Mouse (Mus musculus) myocyte (in vitro differentiated cells): ENCODE results near the gene Atp6v1fnb. TPM values are rescaled to one million over a fixed set of nuclear protein-coding genes. Genes with fewer than 3 reads are reported as not detected.

Experiments used
- H3K27me3 ChIP-seq: one replicate; pipeline ENCODE4 v1.6.1; 2011; ENCODE audit not compliant: control insufficient read depth, insufficient read depth, insufficient read length
- H3K36me3 ChIP-seq: one replicate; pipeline ENCODE4 v1.6.1; 2011; ENCODE audit not compliant: control insufficient read depth, insufficient read depth
- H3K4me2 ChIP-seq: one replicate; pipeline ENCODE4 v1.6.1; 2011; ENCODE audit warnings: low read depth, control low read depth
- H3K4me3 ChIP-seq: one replicate; pipeline ENCODE4 v1.5.1; 2011; ENCODE audit warnings: mild to moderate bottlenecking, control low read depth, moderate library complexity
- H3K79me2 ChIP-seq: one replicate; pipeline ENCODE4 v1.6.1; 2011; ENCODE audit not compliant: control insufficient read depth, insufficient read depth
- H3ac ChIP-seq: one replicate; pipeline ENCODE4 v1.6.1; 2011; ENCODE audit not compliant: control insufficient read depth, insufficient read length
- CEBPB ChIP-seq: IDR thresholded peaks from 2 replicates; pipeline ENCODE4 v1.6.1; 2011; ENCODE audit warnings: mild to moderate bottlenecking, moderate library complexity; ENCODE audit not compliant: poor library complexity, insufficient read depth, severe bottlenecking
- E2F4 ChIP-seq: IDR thresholded peaks from one replicate; pipeline ENCODE4 v1.6.1; 2011; ENCODE audit warnings: mild to moderate bottlenecking, control low read depth, moderate library complexity; ENCODE audit not compliant: insufficient read depth
- MAX ChIP-seq: IDR thresholded peaks from one replicate; pipeline ENCODE4 v1.6.1; 2011; ENCODE audit warnings: low read depth, mild to moderate bottlenecking, control low read depth
- MYOD1 ChIP-seq, 3 experiments: IDR thresholded peaks; one replicate each; pipeline ENCODE4 v1.6.1; 2011; ENCODE audit warnings: control low read depth in 2 of 3, low read depth in 2 of 3, mild to moderate bottlenecking in 2 of 3, moderate library complexity in 1 of 3; ENCODE audit not compliant: insufficient read length in 2 of 3, control insufficient read depth in 1 of 3
- MYOG ChIP-seq, 3 experiments: IDR thresholded peaks; one replicate each; pipeline ENCODE4 v1.6.1; 2011; ENCODE audit warnings: control low read depth in 2 of 3, low read depth in 2 of 3, mild to moderate bottlenecking in 2 of 3; ENCODE audit not compliant: insufficient read length in 2 of 3, control insufficient read depth in 1 of 3, insufficient read depth in 1 of 3
- POLR2A ChIP-seq: IDR thresholded peaks from one replicate; pipeline ENCODE4 v1.6.1; 2011; ENCODE audit warnings: low read depth, mild to moderate bottlenecking, control low read depth, moderate library complexity; ENCODE audit not compliant: insufficient read length
- POLR2AphosphoS2 ChIP-seq: IDR thresholded peaks from one replicate; pipeline ENCODE4 v1.6.1; 2011; ENCODE audit warnings: low read depth, control low read depth; ENCODE audit not compliant: insufficient read length
- REST ChIP-seq: IDR thresholded peaks from one replicate; pipeline ENCODE4 v1.6.1; 2011; ENCODE audit warnings: mild to moderate bottlenecking, control low read depth, moderate library complexity; ENCODE audit not compliant: insufficient read depth, insufficient read length
- SRF ChIP-seq: IDR thresholded peaks from one replicate; pipeline ENCODE4 v1.6.1; 2011; ENCODE audit warnings: low read depth; ENCODE audit not compliant: control insufficient read depth, insufficient read length
- TCF12 ChIP-seq: IDR thresholded peaks from one replicate; pipeline ENCODE4 v1.6.1; 2011; ENCODE audit warnings: mild to moderate bottlenecking, control low read depth; ENCODE audit not compliant: poor library complexity, insufficient read depth, severe bottlenecking
- TCF3 ChIP-seq: IDR thresholded peaks from one replicate; pipeline ENCODE4 v1.6.1; 2011; ENCODE audit warnings: low read depth, control low read depth; ENCODE audit not compliant: insufficient read length
- USF1 ChIP-seq: IDR thresholded peaks from one replicate; pipeline ENCODE4 v1.6.1; 2011; ENCODE audit warnings: low read depth, mild to moderate bottlenecking, control low read depth, moderate library complexity
- polyA plus RNA-seq: library from polyadenylated mRNA; unstranded; fragments of >200 nt; fragmentation: generic; extraction: Trizol; gene quantifications from one replicate; pipeline ENCODE4 v1.2.1, GENCODE M21; 2012; ENCODE audit warnings: missing spikeins

Gene Atp6v1fnb
- polyA plus RNA-seq, 1 experiment = not detected

DNA sequence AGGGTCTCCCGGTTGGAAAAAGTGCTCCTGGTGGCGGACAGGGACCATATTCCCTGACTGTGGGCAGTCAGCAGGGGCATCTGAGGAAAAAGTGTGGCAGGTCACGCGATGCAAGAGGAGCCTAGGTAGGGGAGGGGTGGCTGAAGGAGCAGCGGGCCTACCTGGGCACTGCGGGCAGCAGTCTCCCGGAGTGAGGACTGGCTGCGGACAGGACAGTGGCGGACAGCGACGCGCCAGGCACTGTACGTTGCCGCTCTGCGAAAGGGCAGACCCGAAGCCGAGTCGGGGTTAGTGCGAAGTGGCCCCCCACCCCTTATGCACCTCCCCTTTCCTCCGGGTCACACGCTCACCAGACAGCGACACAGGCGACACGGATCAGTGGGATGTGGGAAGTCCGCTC is 25.0 kb downstream of the Atp6v1fnb start:
- no peak overlapping the region for H3ac ChIP-seq
- no peak overlapping the region for H3K4me2 ChIP-seq
- TF ChIP-seq MAX (no peak), SRF (no peak), MYOG (IDR thresholded peaks at IDR 0.05; ENCODE audit: control insufficient read depth in 1 of 3, insufficient read depth in 1 of 3, insufficient read length in 2 of 3, low read depth in 2 of 3) (no peak), TCF3 (no peak), USF1 (no peak), REST (no peak), E2F4 (no peak), MYOD1 (IDR thresholded peaks at IDR 0.05; ENCODE audit: control insufficient read depth in 1 of 3, insufficient read length in 2 of 3, low read depth in 2 of 3) (no peak), POLR2AphosphoS2 (no peak), TCF12 (no peak), POLR2A (no peak), CEBPB (no peak)
- H3K79me2 ChIP-seq = no peaks in the 10 kb centered on the region
- no peak overlapping the region for H3K4me3 ChIP-seq
- H3K36me3 ChIP-seq = no peaks in the 10 kb centered on the region
- peaks cover 28% of the 10 kb centered on the region for H3K27me3 ChIP-seq

DNA sequence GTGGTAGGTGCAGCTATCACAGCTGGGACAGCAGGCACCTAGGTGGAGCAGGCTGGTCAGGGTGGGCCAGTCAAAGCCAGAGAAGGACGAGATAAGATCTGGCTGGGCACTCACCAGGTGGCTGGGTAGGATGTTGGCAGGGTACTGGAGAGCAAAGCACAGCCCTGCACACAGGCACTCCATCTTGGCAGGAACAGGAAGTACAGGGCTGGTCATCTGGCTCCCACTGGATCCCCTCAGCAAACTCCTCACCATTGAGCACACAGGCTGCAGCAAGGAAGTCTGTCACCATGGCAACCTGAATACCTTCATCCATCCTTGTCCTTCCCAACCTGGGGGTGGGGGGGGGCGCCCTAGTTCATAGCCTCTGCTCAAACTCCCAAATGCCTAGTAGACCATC is 26.6 kb downstream of the Atp6v1fnb start:
- H3K4me2 ChIP-seq = no peak overlapping the region
- TF ChIP-seq E2F4 (no peak), REST (no peak), USF1 (no peak), SRF (no peak), POLR2A (no peak), MYOD1 (IDR thresholded peaks at IDR 0.05; ENCODE audit: control insufficient read depth in 1 of 3, insufficient read length in 2 of 3, low read depth in 2 of 3) (no peak), CEBPB (no peak)
- peaks cover 37% of the 10 kb centered on the region for H3K27me3 ChIP-seq
- H3K4me3 ChIP-seq = no peak overlapping the region
- no peak overlapping the region for H3ac ChIP-seq
- no peaks in the 10 kb centered on the region for H3K36me3 ChIP-seq
- no peaks in the 10 kb centered on the region for H3K79me2 ChIP-seq

DNA sequence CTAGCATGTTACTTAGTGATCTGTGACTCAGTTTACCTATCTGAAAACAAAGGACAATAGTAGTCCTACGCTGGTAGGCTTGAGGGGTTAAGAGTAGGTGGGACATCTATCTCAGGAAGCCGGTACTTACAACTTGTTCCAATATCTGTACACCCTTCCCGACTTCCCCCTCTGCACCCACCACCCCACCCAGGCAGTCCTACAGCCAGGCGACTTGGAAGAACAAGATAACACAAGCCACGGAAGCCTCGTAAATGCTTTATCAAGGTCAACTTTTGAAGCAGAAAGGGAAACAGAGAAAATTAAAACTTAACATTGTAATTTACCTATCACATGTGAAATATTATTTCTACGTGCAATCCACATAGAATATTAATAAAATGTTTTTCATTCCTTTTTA is 28.9 kb downstream of the Atp6v1fnb start:
- no peak for TF ChIP-seq CEBPB
- no peak for TF ChIP-seq MYOD1 (IDR thresholded peaks at IDR 0.05; ENCODE audit: control insufficient read depth in 1 of 3, insufficient read length in 2 of 3, low read depth in 2 of 3)
- TF ChIP-seq TCF12 = no peak
- no peaks in the 10 kb centered on the region for H3K36me3 ChIP-seq
- H3K27me3 ChIP-seq = peaks cover 52% of the 10 kb centered on the region

DNA sequence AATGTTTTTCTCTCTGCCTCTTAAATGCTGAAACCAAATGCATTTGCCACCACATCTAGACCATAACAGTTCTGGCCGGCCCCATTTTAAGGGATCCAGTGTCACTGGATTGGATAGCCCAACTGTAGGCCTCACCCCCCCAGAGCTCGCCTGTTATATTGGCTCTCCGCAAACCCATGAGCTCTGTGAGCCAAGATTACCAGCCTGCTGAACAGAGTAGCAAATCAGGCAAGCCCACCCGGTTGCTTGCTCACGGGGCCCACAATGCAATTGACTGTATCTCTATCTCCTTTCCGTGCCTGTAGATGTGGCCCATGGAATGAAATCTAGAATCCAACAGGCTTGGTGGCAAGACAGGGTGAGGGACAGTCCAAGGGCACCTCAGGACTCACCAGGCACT is 29.6 kb downstream of the Atp6v1fnb start:
- Histone ChIP-seq H3K79me2 (no peaks in the 10 kb centered on the region), H3K36me3 (no peaks in the 10 kb centered on the region), H3K4me2 (no peak overlapping the region), H3ac (no peak overlapping the region), H3K27me3 (peaks cover 53% of the 10 kb centered on the region), H3K4me3 (no peak overlapping the region)
- TF ChIP-seq SRF (no peak), MYOD1 (IDR thresholded peaks at IDR 0.05; ENCODE audit: control insufficient read depth in 1 of 3, insufficient read length in 2 of 3, low read depth in 2 of 3) (no peak), POLR2A (no peak), CEBPB (no peak), TCF12 (no peak), MAX (no peak), TCF3 (no peak), POLR2AphosphoS2 (no peak), MYOG (IDR thresholded peaks at IDR 0.05; ENCODE audit: control insufficient read depth in 1 of 3, insufficient read depth in 1 of 3, insufficient read length in 2 of 3, low read depth in 2 of 3) (no peak), REST (no peak), E2F4 (no peak), USF1 (no peak)

More for the DNA sequence above, 28.9 kb downstream of the Atp6v1fnb start:
- Histone ChIP-seq H3K79me2 (no peaks in the 10 kb centered on the region), H3K4me2 (no peak overlapping the region), H3K4me3 (no peak overlapping the region), H3ac (no peak overlapping the region)

DNA sequence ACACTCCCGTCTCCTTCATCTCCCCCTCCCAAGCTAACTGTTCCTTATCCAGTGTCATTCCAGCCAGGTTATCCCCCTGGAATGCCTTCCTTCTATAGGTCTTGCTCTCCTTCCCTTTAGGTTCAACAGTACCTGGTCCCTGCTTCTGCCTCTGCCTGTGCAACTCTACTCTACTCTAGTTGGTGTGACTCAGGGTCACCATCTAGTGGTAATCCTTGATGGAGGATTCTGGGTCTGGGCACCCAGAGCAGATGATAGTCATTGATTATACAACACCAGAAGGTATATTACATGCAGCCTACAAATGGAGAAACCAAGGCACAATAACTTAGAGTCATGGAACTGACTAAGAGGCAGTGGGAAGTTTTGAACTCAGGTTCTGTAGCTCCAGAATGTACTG is 30.4 kb downstream of the Atp6v1fnb start:
- Histone ChIP-seq H3K4me3 (no peak overlapping the region), H3K4me2 (no peak overlapping the region), H3K36me3 (no peaks in the 10 kb centered on the region), H3ac (no peak overlapping the region), H3K27me3 (peaks cover 53% of the 10 kb centered on the region), H3K79me2 (no peaks in the 10 kb centered on the region)
- TF ChIP-seq MYOG (IDR thresholded peaks at IDR 0.05; ENCODE audit: control insufficient read depth in 1 of 3, insufficient read depth in 1 of 3, insufficient read length in 2 of 3, low read depth in 2 of 3) (no peak), MAX (no peak), USF1 (no peak), SRF (no peak), CEBPB (no peak), REST (no peak), E2F4 (no peak), TCF3 (no peak), POLR2AphosphoS2 (no peak), POLR2A (no peak), TCF12 (no peak), MYOD1 (IDR thresholded peaks at IDR 0.05; ENCODE audit: control insufficient read depth in 1 of 3, insufficient read length in 2 of 3, low read depth in 2 of 3) (no peak)
